Mouse (Mus musculus): ENCODE data around the gene Pitx1.

The Pitx1 gene

DNA sequence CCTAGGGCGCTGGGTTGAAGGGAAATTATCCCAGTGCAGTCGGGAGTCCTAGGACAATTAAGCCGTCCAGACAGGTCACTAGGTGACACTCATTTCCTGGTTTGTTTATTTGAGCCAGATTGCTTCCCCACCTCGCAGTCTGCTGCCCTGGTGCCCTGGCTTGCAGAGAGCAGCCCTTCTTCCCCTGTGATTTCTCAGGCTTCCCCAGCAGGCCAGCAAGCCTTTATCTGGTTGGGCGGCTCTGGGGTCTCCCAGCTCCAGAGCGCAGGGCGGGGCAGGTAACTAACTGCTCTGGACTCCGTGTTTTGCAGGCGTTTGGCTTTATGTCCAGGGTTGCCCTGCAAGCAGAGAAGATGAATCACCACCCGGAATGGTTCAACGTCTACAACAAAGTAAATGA is 60.9 kb downstream of the Pitx1 start:
- DNase-seq = no peak

All from thymus, postnatal 36 days (tissue).